Comparison of ENCODE assay signal across 36 mouse cellular contexts in the genomic region with DNA sequence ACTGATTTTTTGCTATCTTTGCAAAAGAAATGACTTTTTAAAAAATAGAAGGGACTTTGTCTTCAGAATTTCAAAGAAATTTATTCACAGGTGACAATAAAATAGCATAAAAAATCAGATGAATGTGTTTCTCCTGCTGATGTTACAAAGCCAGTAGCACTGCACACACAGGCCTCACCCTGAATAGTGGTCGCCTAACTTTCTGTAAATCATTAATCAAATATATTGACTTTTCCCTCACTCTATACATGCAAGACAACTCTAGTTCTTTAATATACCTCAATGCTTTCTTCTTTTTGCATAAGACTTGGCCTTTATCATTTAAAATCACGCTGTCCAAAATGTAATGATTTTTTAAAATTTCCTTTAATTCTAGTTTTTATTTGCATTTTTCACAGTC. TPM values are rescaled to one million over a fixed set of nuclear protein-coding genes. Genes with fewer than 3 reads are reported as not detected.
"Had no signal": no experiment of that assay in that cellular context is flagged by ENCODE, and none has a peak within 500 bp of the region (broad histone marks: within the 10 kb centered on the region; RNA-seq: fewer than 3 reads in every experiment).

No protein-coding gene starts in this region.

- H3K9ac ChIP-seq: heart, embryonic 12.5 days; heart, embryonic 13.5 days; heart, embryonic 15.5 days; hindbrain, embryonic 12.5 days; hindbrain, embryonic 13.5 days; hindbrain, embryonic 15.5 days; kidney, embryonic 15.5 days had no signal

- H3K9me3 ChIP-seq: heart, embryonic 10.5 days; heart, embryonic 12.5 days; heart, embryonic 13.5 days; heart, embryonic 15.5 days; hindbrain, embryonic 10.5 days; hindbrain, embryonic 12.5 days; hindbrain, embryonic 13.5 days; hindbrain, embryonic 15.5 days; kidney, embryonic 15.5 days had no signal

- H3K4me1 ChIP-seq: heart, embryonic 10.5 days; heart, embryonic 12.5 days; heart, embryonic 13.5 days; heart, embryonic 15.5 days; hindbrain, embryonic 10.5 days; hindbrain, embryonic 12.5 days; hindbrain, embryonic 13.5 days; hindbrain, embryonic 15.5 days; kidney, embryonic 15.5 days had no signal

- H3K36me3 ChIP-seq: heart, embryonic 10.5 days; heart, embryonic 12.5 days; heart, embryonic 13.5 days; heart, embryonic 15.5 days; hindbrain, embryonic 10.5 days; hindbrain, embryonic 12.5 days; hindbrain, embryonic 13.5 days; hindbrain, embryonic 15.5 days; kidney, embryonic 15.5 days had no signal

- DNase-seq: heart, adult 2 months; heart, postnatal 10 days; heart, postnatal 14 days; heart, postnatal 36 days; heart, postnatal 4 days; kidney, adult 11 months; kidney, adult 18-20 months; kidney, adult 2 months; kidney, adult 8-10 months; kidney, adult 9 months; kidney, postnatal 10 days; kidney, postnatal 14 days; kidney, postnatal 25 days; kidney, postnatal 36 days; kidney, postnatal 4 days; layer of hippocampus, adult 9-11 months; layer of hippocampus, postnatal 36 days had no signal

- H3K27me3 ChIP-seq: heart, embryonic 12.5 days had no signal

- H3K4me2 ChIP-seq: heart, embryonic 11.5 days; heart, embryonic 12.5 days; heart, embryonic 13.5 days; heart, embryonic 15.5 days; hindbrain, embryonic 12.5 days; hindbrain, embryonic 13.5 days; hindbrain, embryonic 15.5 days; kidney, embryonic 15.5 days had no signal

- ATAC-seq: hindbrain, embryonic 16.5 days; hindbrain, postnatal 0 days; inflammation-experienced regulatory T-cells, adult 6 months had no signal

- H3K4me3 ChIP-seq: heart, adult 2 months; heart, embryonic 10.5 days; heart, embryonic 12.5 days; heart, embryonic 13.5 days; heart, embryonic 15.5 days; hindbrain, embryonic 10.5 days; hindbrain, embryonic 12.5 days; hindbrain, embryonic 13.5 days; hindbrain, embryonic 15.5 days; kidney, embryonic 15.5 days; layer of hippocampus, adult 2 months; left cerebral cortex, adult 2 months had no signal

- H3K27ac ChIP-seq: heart, adult 2 months; heart, embryonic 10.5 days; heart, embryonic 13.5 days; heart, embryonic 15.5 days; hindbrain, embryonic 10.5 days; hindbrain, embryonic 12.5 days; hindbrain, embryonic 13.5 days; hindbrain, embryonic 15.5 days; hindbrain, postnatal 0 days; kidney, embryonic 15.5 days; kidney, postnatal 0 days; layer of hippocampus, adult 2 months; left cerebral cortex, adult 2 months had no signal

RNA-seq across cellular contexts. Expression of a gene that starts 32.3 kb away (rescaled TPM):
- polyA plus RNA-seq: heart, adult 2 months; hindbrain, embryonic 10.5 days; hindbrain, embryonic 13.5 days; hindbrain, postnatal 0 days; inflammation-experienced regulatory T-cells, adult 6 months; kidney, adult 2 months; kidney, embryonic 14.5 days; kidney, embryonic 16.5 days; kidney, postnatal 0 days; large intestine, adult 2 months had no signal
